In the genomic region with DNA sequence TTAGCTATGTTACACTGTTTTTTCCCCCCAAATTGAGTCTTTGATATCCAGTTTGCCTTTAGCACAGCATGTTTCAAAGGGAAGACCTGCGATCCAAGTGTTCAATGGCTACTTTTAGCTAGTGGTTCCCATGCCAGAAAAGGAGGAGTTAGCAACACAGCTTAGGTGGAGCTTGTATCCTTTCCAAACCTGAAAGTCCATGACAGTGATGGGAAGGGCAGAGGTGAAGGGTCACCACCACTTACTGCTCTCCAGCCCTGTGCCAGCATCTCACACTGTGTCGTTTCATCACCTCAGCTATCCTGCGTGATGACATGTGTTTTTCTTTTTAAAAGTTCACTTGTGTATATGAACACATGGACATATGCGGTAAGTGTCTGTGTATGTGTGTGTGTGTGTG, we compare ENCODE assay signal across 21 mouse cellular contexts. TPM values are rescaled to one million over a fixed set of nuclear protein-coding genes. Genes with fewer than 3 reads are reported as not detected.
A peak's percentile ranks its signal among the peaks of the same experiment; 100 is the strongest.
DNase-seq lines count a peak whose midpoint lies in the region; ATAC-seq and TF ChIP-seq lines count a peak whose summit lies in the region.
"Had no signal": no experiment of that assay in that cellular context is flagged by ENCODE, and none has a peak within 500 bp of the region (broad histone marks: within the 10 kb centered on the region; RNA-seq: fewer than 3 reads in every experiment).

No protein-coding gene starts in this region.

- H3K27ac ChIP-seq in kidney, adult 2 months (ENCODE audit: insufficient read depth, low read depth, low read length): no peak overlapping the region
- H3K27ac ChIP-seq in liver, adult 2 months (replicated peaks; ENCODE audit: insufficient read depth, low read depth, low read length): no peak overlapping the region; the same call in 1 of the 2 replicates
- no peak overlapping the region for H3K27ac ChIP-seq in liver, embryonic 12.5 days
- H3K27ac ChIP-seq: embryonic facial prominence, embryonic 12.5 days; forebrain, embryonic 15.5 days; heart, embryonic 13.5 days; hindbrain, embryonic 15.5 days had no signal

- TF ChIP-seq CTCF in kidney, adult 2 months (conservative IDR thresholded peaks at IDR 0.05; ENCODE audit: insufficient read depth, insufficient read length, low read depth, low read length): no peak
- TF ChIP-seq CTCF in liver, adult 2 months (IDR thresholded peaks at IDR 0.05; ENCODE audit: low read depth, low read length): no peak

- no peak overlapping the region for H3K4me3 ChIP-seq in kidney, adult 2 months (ENCODE audit: insufficient read depth, low read depth, low read length)
- no peak overlapping the region for H3K4me3 ChIP-seq in liver, adult 2 months (ENCODE audit: insufficient read depth, low read depth, low read length)
- no peak overlapping the region for H3K4me3 ChIP-seq in liver, embryonic 12.5 days
- H3K4me3 ChIP-seq: embryonic facial prominence, embryonic 12.5 days; forebrain, embryonic 15.5 days; heart, embryonic 13.5 days; hindbrain, embryonic 15.5 days had no signal

- H3K27me3 ChIP-seq in kidney, adult 2 months (replicated peaks; ENCODE audit: control insufficient read depth, insufficient read depth, low read length): no peaks in the 10 kb centered on the region
- H3K27me3 ChIP-seq in liver, adult 2 months (ENCODE audit: control insufficient read depth, insufficient read depth, low read length): no peaks in the 10 kb centered on the region
- no peaks in the 10 kb centered on the region for H3K27me3 ChIP-seq in liver, embryonic 12.5 days (replicated peaks)
- H3K27me3 ChIP-seq: embryonic facial prominence, embryonic 12.5 days; forebrain, embryonic 15.5 days; hindbrain, embryonic 15.5 days; Patski had no signal

- ATAC-seq in liver, embryonic 12.5 days: no peak
- ATAC-seq: activated CD4-positive, CD25-positive, alpha-beta regulatory T cell, adult 4 months; forebrain, embryonic 15.5 days; Patski had no signal

- no peaks in the 10 kb centered on the region for H3K9me3 ChIP-seq in liver, embryonic 12.5 days (replicated peaks)
- H3K9me3 ChIP-seq: embryonic facial prominence, embryonic 12.5 days; forebrain, embryonic 15.5 days; heart, embryonic 13.5 days; hindbrain, embryonic 15.5 days had no signal

- DNase-seq in embryo, embryonic 10 days (ENCODE audit: low spot score): peak; percentile 28
- DNase-seq in embryo, embryonic 11 days: no peak
- peak; percentile 81 for DNase-seq in kidney, adult 2 months
- no peak for DNase-seq in kidney, postnatal 14 days
- peak; percentile 99 for DNase-seq in liver, adult 2 months (ENCODE audit: extremely low read depth, low read depth, low spot score)
- DNase-seq in NIH3T3 (ENCODE audit: low read depth): peak; percentile 47
- DNase-seq in thymus, postnatal 14 days: no peak
- DNase-seq: adrenal gland, postnatal 10 days; cerebellum, adult 11 months; cerebellum, adult 8-10 months; cerebellum, postnatal 25 days; gastrocnemius, postnatal 36 days; heart, adult 11 months; heart, postnatal 36 days had no signal

- H3K79me2 ChIP-seq in liver, adult 2 months (ENCODE audit: control insufficient read depth, insufficient read depth, low read length): no peaks in the 10 kb centered on the region

- H3K9ac ChIP-seq in liver, adult 2 months (ENCODE audit: low read depth, low read length): no peak overlapping the region
- no peak overlapping the region for H3K9ac ChIP-seq in liver, embryonic 12.5 days
- H3K9ac ChIP-seq: embryonic facial prominence, embryonic 12.5 days; forebrain, embryonic 15.5 days; heart, embryonic 13.5 days; hindbrain, embryonic 15.5 days had no signal

- no peak for TF ChIP-seq POLR2A in kidney, adult 2 months (IDR thresholded peaks at IDR 0.05; ENCODE audit: low read depth, low read length)
- no peak for TF ChIP-seq POLR2A in liver, adult 2 months (IDR thresholded peaks at IDR 0.05; ENCODE audit: extremely low read depth, insufficient read depth, low read length)

- no peak overlapping the region for H3K4me2 ChIP-seq in liver, embryonic 12.5 days
- H3K4me2 ChIP-seq: embryonic facial prominence, embryonic 12.5 days; forebrain, embryonic 15.5 days; heart, embryonic 13.5 days; hindbrain, embryonic 15.5 days had no signal

- H3K36me3 ChIP-seq in kidney, adult 2 months (ENCODE audit: control insufficient read depth, insufficient read depth, low read length): no peaks in the 10 kb centered on the region
- H3K36me3 ChIP-seq in liver, adult 2 months (ENCODE audit: control insufficient read depth, insufficient read depth, low read length): no peaks in the 10 kb centered on the region
- H3K36me3 ChIP-seq in liver, embryonic 12.5 days: no peaks in the 10 kb centered on the region
- H3K36me3 ChIP-seq: embryonic facial prominence, embryonic 12.5 days; forebrain, embryonic 15.5 days; heart, embryonic 13.5 days; hindbrain, embryonic 15.5 days had no signal

- 51% methylated on average over 4 of the region's 4 CpGs for WGBS in kidney, adult 2 months
- WGBS in liver, adult 2 months: 13% methylated on average over 4 of the region's 4 CpGs
- WGBS in liver, embryonic 12.5 days (ENCODE audit: insufficient replicate concordance): 66% methylated on average over 4 of the region's 4 CpGs

- no peaks in the 10 kb centered on the region for H3K4me1 ChIP-seq in kidney, adult 2 months (ENCODE audit: control insufficient read depth, insufficient read depth, low read length)
- H3K4me1 ChIP-seq in liver, adult 2 months (ENCODE audit: control insufficient read depth, insufficient read depth, low read length): peaks cover 29% of the 10 kb centered on the region
- no peaks in the 10 kb centered on the region for H3K4me1 ChIP-seq in liver, embryonic 12.5 days
- H3K4me1 ChIP-seq: hindbrain, embryonic 15.5 days had no signal

RNA-seq across cellular contexts. Expression of gene Col15a1, which starts 34.2 kb away (rescaled TPM):
- polyA plus RNA-seq in kidney, adult 2 months (2012; rRNA removed): 50.0 and 59.5 TPM in 2 replicates
- 1.7 and 4.9 TPM in 2 replicates for total RNA-seq in liver, adult 2 months (2014; rRNA removed)
- 4.9 and 7.7 TPM in 2 replicates for polyA plus RNA-seq in liver, adult 2 months (2012; rRNA removed)
- 0.14 and 0.33 TPM in 2 replicates for polyA plus RNA-seq in liver, embryonic 12.5 days (2016; fragmentation: Nextera tagmentation; extraction: Ambion mirVana)

Comparison
In these comparisons a context has a peak if more than half of its experiments do, and no peak if none do; other contexts are left out.
1. DNase-seq: peak in embryo, embryonic 10 days (single experiment), kidney, adult 2 months (single experiment), liver, adult 2 months (single experiment) and NIH3T3 (single experiment); none in embryo, embryonic 11 days (single experiment), kidney, postnatal 14 days (single experiment) and thymus, postnatal 14 days (single experiment).